Mouse (Mus musculus) MN1 (cell line): ENCODE measurements around the gene Ccdc153.

ENCODE experiments used
- DNase-seq: peaks from one replicate; pipeline ENCODE4 v3.0.0-alpha.2; 2016; ENCODE audit warnings: low spot score

Gene Ccdc153

GRCm38 (mm10) chr9:44240911-44241310, 435 bp downstream of the Ccdc153 start:
- DNase-seq: no peak

GRCm38 (mm10) chr9:44241418-44241817, 942 bp downstream of the Ccdc153 start:
- DNase-seq: no peak

GRCm38 (mm10) chr9:44243621-44244020, 3.1 kb downstream of the Ccdc153 start:
- DNase-seq: no peak

DNA sequence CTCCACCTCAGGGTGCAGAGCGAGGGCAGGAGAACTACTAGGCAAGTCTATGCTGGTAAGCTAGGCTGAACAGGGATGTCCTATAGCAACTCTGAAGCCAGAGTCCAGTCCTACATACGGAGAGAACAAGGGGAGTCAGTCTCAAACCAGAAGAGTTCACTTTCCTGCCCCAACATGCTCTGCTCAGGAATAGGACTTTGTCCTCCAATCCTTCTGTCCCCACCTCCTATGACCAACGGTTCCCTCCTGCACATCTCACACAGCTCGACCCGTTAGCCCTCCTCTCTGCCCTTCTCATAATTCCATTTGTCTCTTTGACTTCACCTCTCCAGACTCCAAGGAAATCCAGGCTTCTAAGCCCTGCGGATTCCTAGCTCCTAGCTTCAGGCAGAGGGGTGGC, 7.4 kb downstream of the Ccdc153 start:
- no peak for DNase-seq

DNA sequence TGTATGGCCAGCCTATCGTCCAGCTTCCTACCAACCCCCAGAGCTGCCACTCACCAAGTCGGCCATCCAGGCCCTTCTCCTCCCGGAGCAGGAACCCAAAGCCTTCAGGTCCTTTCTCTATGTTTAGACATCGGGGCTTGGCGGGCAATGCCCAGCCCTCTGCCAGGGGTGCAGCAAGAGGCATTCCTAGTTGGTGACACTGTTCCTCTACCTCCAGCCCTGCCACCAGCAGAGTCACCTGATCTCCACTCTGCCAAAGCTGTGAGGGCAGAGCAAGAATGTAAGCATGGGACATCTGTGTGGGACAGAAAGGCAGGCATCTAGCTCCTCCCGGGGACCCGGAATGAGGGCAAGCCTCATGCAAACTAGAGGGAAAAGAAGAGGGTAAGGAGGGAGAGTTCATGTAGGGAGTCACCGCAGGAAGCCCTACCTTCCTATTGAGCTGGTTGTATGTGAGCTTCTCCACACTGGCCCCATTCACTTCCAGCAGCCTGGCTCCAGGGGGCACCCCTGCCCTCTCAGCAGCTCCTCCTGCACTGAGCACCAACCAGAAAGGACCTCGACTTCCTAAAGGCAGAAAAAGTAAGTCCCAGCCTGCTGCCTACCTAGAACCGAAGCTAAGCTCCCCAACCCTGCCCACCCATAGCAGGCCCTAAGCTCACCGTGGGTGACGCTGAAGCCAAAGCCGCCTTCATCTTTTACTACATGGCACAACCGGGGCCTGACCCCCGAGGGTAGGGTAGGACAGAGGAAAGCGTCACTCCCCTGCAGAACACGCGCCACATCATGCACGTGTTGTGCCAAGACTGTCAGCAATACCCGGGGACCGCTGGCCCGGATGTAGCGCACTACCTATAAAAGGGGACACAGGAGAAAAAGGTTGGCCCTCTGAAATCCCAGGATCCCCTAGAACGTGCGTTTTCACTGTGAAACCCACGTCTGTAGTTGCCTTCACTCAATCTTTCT, 9.0 kb downstream of the Ccdc153 start:
- peak; percentile 46 for DNase-seq

DNA sequence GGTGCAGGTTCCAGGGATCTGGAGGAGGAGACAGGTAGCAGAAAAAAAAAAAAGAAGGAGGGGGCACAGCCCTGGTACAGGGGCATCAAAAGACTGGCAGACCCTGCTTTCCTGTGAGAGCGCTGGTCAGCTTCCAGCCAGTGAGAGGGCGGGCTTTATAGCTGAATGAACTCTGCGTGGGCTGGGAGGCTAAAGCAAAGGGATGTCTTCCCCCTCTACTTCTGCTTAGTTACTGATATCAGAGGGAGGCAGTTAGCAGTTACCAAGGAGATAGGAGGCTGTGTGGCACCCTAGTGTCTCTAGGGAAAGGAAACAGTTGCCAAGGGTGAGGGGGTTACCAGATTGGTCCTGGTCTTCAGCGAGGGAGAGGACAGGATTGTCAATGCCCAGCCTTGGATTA, 10.0 kb downstream of the Ccdc153 start:
- DNase-seq: no peak

- no peak for DNase-seq
Measured at GRCm38 (mm10) chr9:44251314-44251713, 10.8 kb downstream of the Ccdc153 start, which contains the start of gene Pdzd3. Gene Pdzd3 (minus strand): TSS chr9:44251471.

GRCm38 (mm10) chr9:44253441-44253840, 13.0 kb downstream of the Ccdc153 start:
- DNase-seq: no peak

DNA sequence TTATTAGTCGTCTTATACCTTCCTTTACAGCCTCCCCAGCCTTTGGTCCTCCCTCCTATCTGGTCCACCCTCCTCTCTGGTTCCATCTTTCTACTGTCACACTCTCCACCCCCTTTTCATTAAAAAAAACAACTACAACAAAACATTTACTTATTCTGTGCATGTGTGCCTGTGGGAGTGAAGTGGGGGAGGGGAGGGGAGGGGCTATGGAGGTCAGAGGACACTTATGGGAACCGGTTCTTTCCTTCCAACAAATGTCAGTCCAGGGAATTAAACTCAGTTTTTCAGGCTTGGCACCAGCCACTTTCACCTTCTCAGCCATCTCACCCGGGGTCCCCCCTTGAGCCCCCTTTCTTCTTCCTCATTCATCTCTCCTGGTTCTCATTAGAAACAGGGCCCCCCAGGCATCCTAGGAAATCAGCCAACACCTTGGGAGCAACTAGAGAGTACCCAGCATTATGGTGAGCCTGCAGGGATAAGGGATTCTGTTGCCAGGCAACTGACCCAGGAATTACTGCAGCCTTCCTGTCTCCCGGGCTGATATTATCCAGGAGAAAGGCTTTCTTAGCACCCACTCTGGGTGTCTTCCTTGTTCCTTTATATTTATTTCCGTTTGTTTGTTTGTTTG, 14.1 kb downstream of the Ccdc153 start:
- DNase-seq: peak; percentile 61

GRCm38 (mm10) chr9:44255136-44255521, 14.7 kb downstream of the Ccdc153 start:
- peak; percentile 48 for DNase-seq

GRCm38 (mm10) chr9:44256213-44256612, 15.7 kb downstream of the Ccdc153 start:
- no peak for DNase-seq

DNA sequence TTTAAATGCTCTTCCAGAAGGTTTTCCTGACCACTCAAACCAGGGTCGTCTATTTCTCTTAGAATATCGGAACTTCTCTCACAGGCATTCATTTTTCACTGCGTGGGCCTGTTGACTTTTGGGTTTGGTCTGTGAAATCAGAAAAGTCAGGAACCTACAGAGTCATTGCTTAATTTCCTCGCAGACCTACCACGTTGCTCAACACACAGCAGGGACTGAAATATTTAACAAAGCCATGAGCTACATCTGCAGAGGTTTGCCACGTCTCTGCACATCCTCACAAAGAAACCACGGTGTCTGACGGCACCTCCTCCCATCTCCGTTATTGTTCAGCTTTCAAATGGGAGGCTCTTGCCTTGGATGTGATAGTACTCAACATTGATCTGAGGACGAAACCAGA, 18.5 kb downstream of the Ccdc153 start:
- DNase-seq: no peak

- peak; percentile 61 for DNase-seq
Measured at GRCm38 (mm10) chr9:44261388-44261787, 20.9 kb downstream of the Ccdc153 start.

DNA sequence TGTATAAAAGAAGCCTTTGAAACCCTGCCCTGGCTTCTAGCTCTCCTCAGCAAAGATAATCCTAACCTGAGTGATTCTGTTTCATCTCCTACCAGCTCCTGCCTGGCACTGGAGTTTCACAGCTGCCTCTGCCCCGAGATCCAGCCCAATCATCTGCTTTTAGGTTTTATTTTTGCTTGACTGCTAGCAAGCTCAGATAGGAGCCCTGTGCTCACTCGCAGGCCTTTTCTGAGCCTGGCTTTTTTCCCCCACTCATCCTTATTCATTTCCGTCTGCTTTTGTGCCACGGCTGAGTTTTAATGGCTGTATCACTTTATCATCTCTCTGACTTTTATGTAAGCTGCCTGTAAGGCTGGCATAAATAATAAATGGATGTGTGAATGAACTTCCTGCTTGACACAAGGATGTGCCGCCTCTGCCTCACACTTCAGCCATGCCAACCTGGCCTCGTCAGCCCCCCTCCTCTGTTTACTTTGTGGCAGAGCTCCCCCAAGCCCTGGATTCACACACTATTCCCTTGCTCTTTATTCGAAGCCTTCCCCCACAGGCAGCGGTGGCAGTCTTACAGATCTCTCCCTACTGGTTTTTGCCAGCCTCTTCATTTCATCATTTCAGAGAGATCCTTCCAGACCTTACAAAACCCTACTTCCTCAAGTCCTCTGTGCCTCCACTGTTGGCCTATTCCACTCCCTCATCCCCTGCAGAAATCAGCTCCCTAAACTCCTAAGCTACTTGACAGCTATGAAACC, 26.2 kb downstream of the Ccdc153 start:
- DNase-seq: peak; percentile 23

- peak; percentile 59 for DNase-seq
Measured at GRCm38 (mm10) chr9:44267319-44268026, 27.0 kb downstream of the Ccdc153 start.

- DNase-seq: peak; percentile 90
Measured at GRCm38 (mm10) chr9:44268027-44268360, 27.5 kb downstream of the Ccdc153 start.

DNA sequence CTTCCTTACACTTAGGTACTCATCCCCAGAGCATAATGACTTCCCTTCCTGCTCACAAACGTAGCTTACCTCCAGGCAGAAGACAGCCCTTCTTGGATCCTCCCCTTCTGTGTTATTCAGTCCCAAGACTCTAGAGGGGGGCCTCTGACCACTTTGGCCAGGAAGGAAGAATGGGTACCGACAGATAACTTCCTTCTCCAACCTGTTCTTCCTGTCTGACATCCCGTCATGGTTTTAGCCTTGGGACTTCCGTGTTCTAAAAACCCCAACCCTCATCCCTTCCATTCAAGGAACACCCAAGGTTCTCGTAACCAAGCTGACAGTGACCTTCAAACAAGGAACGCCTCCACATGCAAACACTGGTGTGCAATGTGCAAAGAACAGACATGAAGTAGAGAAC, 28.0 kb downstream of the Ccdc153 start, which contains the start of gene Nlrx1:
Gene Nlrx1 (minus strand): TSS at position 168 of the 400 bp plus-strand sequence.
- no peak for DNase-seq

DNA sequence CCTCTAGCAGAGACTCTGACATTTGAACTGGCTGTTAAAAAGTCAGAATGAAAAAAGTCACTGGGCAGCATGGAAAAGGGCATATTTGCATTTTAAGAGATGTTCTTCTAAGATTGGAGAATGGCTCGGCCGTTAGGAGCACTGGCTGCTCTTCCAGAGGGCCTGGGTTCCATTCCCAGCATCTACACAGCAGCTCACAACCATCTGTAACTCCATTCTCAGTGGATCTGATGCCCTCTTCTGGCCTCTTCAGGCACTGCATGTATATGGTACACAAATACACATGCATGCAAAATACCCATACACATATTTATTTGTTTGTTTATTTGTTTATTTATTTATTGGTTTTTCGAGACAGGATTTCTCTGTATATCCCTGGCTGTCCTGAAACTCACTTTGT, 28.6 kb downstream of the Ccdc153 start:
- DNase-seq: peak; percentile 17

- no peak for DNase-seq
Measured at GRCm38 (mm10) chr9:44269973-44270372, 29.5 kb downstream of the Ccdc153 start.

DNA sequence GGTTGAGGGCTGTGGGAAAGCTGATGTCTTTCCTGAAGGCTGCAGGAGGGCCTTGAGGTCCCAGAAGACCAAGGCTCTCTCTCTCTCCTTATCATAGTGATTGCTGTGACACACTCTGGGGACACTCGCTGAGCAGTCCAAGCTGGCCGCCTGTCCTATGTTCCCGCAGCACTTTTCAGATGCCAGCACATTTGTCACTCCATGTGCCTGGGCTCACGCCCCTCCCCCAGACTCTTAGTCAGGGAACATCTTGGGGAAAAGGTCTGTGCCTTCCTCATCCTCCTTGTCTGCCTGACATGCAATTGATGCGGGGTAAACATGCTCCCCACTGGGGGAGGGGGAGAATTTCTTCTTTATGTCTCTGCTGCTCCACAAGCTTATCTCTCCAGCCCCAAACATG, 42.7 kb downstream of the Ccdc153 start:
- no peak for DNase-seq

DNA sequence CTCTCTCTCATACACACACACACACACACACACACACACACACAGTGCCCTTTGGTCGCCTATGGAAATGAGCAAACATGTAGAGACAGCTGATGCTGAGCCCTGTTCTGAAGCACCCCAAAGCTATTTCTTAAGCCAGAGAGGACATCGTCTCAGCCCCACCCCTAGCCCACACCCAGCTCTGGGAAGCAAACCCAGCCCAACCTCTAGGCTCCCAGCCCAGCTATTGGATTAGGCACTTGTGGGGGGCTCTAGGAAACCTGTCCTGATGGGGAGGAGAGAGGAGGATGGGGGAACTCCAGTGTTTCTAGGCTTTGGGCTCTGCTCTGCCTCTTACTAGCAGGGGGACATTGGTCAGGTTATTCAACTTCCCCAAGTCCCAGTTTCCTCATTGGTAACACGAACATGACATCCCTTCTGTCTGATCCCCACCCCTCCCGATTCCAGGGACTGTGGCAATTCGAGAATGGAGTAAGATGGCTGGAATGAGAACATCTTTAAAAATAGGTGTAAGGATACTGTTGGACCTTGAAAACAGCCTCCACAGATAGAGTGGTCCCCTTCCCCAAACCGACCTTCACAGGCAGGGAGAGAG, 45.9 kb downstream of the Ccdc153 start:
- DNase-seq: no peak

GRCm38 (mm10) chr9:44287003-44287400, 46.5 kb downstream of the Ccdc153 start:
- no peak for DNase-seq
